Mouse (Mus musculus) neural tube, embryonic 14.5 days (tissue): Measurements from ENCODE around the gene Cym. TPM values are rescaled to one million over a fixed set of nuclear protein-coding genes. Genes with fewer than 3 reads are reported as not detected.

Experiments used
- ATAC-seq: fragments of 200-750 bp; cut with Nextera tagmentation; 2 replicates; pipeline ENCODE4 v1.8.0; 2017; ENCODE audit warnings: low read depth, mild to moderate bottlenecking, moderate TSS enrichment, moderate library complexity
- H3K27ac ChIP-seq: fragments of 300-500 bp; sonication (generic); 2 replicates; pipeline ENCODE4 v1.5.1; 2014; ENCODE audit warnings: low read depth, mild to moderate bottlenecking, control low read depth, low read length, moderate library complexity, mixed read lengths
- H3K27me3 ChIP-seq: fragments of 300-500 bp; sonication (generic); 2 replicates; pipeline ENCODE4 v1.6.1; 2014; ENCODE audit warnings: low read length; ENCODE audit not compliant: control insufficient read depth, insufficient read depth
- H3K36me3 ChIP-seq: fragments of 300-500 bp; sonication (generic); 2 replicates; pipeline ENCODE4 v1.6.1; 2014; ENCODE audit warnings: low read length, mixed read lengths; ENCODE audit not compliant: control insufficient read depth, insufficient read depth
- H3K4me1 ChIP-seq: fragments of 300-500 bp; sonication (generic); 2 replicates; pipeline ENCODE4 v1.6.1; 2014; ENCODE audit warnings: low read length; ENCODE audit not compliant: control insufficient read depth, insufficient read depth
- H3K4me2 ChIP-seq: fragments of 300-500 bp; sonication (generic); 2 replicates; pipeline ENCODE4 v1.6.1; 2014; ENCODE audit warnings: mild to moderate bottlenecking, low read depth, low read length, control low read depth
- H3K4me3 ChIP-seq: fragments of 300-500 bp; sonication (generic); 2 replicates; pipeline ENCODE4 v1.5.1; 2014; ENCODE audit warnings: low read depth, low read length, control low read depth, mixed read lengths
- H3K9ac ChIP-seq: fragments of 300-500 bp; sonication (generic); replicated peaks from 2 replicates; pipeline ENCODE4 v1.6.1; 2014; ENCODE audit warnings: low read depth, mild to moderate bottlenecking, control low read depth, low read length, mixed read lengths
- H3K9me3 ChIP-seq: fragments of 300-500 bp; sonication (generic); 2 replicates; pipeline ENCODE4 v1.6.1; 2016; ENCODE audit warnings: low read length; ENCODE audit not compliant: control insufficient read depth
- WGBS: fragments of 180-500 bp; shearing (Covaris S2); extraction: QIAGEN DNeasy Blood & Tissue Kit; methylation state at CpG from one replicate; pipeline ENCODE4 v1.1.7; 2014; 5-methylcytosine and 5-hydroxymethylcytosine counted together
- polyA plus RNA-seq: library from polyadenylated mRNA; unstranded; fragments of >200 nt; fragmentation: Nextera tagmentation; extraction: Ambion mirVana; gene quantifications from 2 replicates; pipeline ENCODE4 v1.2.1, GENCODE M21; 2014

Cym gene
- polyA plus RNA-seq, 1 experiment from 2014 or later = 0.39 TPM

DNA sequence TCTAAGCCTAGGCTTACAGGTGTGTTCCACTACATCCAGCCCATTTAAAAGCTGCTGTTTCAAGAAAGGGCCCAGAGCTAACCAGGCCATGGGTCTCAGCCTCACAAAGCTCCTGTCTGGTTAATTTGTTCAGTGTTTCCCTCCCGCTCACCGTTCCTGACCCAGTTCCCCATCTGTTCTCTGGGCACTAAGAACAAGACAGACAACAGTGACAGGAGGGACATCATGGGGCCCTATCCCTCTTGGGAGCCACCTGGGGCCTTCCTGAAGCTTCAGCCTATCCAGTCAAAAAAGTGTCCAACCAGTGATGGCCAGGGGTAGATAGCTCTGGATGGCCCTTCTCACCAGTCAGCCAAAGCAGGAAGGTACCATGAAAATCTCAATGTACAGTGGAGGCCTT lies 58.8 kb downstream of the Cym start:
- Histone ChIP-seq H3K27ac (no peak overlapping the region), H3K27me3 (no peaks in the 10 kb centered on the region), H3K4me1 (peaks cover 3% of the 10 kb centered on the region; the same call in 1 of the 2 replicates), H3K9ac (no peak overlapping the region), H3K9me3 (no peaks in the 10 kb centered on the region), H3K4me2 (no peak overlapping the region), H3K4me3 (no peak overlapping the region), H3K36me3 (no peaks in the 10 kb centered on the region)
- whole genome bisulfite sequencing = 70% methylated on average over 2 of the region's 2 CpGs
- ATAC-seq = no peak

Other genes starting within 250 kb of the Cym start
- 7.2 and 10.3 TPM in 2 replicates for gene Kcna3, start 185.6 kb downstream of the Cym start, polyA plus RNA-seq
- gene Kcna2, start 120.6 kb downstream of the Cym start, polyA plus RNA-seq = 2.0 and 3.2 TPM in 2 replicates
- gene Kcna10, start 38.7 kb downstream of the Cym start, polyA plus RNA-seq = not detected in 2 replicates
- not detected in 2 replicates for gene A630076J17Rik, start 8.9 kb upstream of the Cym start, polyA plus RNA-seq
- 0.08 and 0.14 TPM in 2 replicates for gene Prok1, start 18.0 kb upstream of the Cym start, polyA plus RNA-seq
- gene Lamtor5, start 57.1 kb upstream of the Cym start, polyA plus RNA-seq = 200 and 204 TPM in 2 replicates
- 1.9 and 2.6 TPM in 2 replicates for gene Slc16a4, start 69.5 kb upstream of the Cym start, polyA plus RNA-seq
- gene Rbm15, start 111.9 kb upstream of the Cym start, polyA plus RNA-seq = 7.8 and 9.0 TPM in 2 replicates
- gene Kcnc4, start 237.8 kb upstream of the Cym start, polyA plus RNA-seq = 6.2 and 7.7 TPM in 2 replicates